Mouse (Mus musculus): ENCODE results near the gene Dpyd. TPM values are rescaled to one million over a fixed set of nuclear protein-coding genes. Genes with fewer than 3 reads are reported as not detected.

Dpyd gene
- polyA plus RNA-seq, 1 experiment from 2014 or later = 10.7 TPM

- no peaks in the 10 kb centered on the region for H3K9me3 ChIP-seq (ENCODE audit: control insufficient read depth, low read length)
- DNase-seq (ENCODE audit: low spot score) (no peak), ATAC-seq (replicated peaks; ENCODE audit: low FRiP score, low TSS enrichment, low read depth) (no peak)
- WGBS = 74% methylated on average over 5 of the region's 5 CpGs
- H3K36me3 ChIP-seq (ENCODE audit: control insufficient read depth, insufficient read depth, low read length) = no peaks in the 10 kb centered on the region
- 0 out of 2 replicates have a peak, but pooled peaks cover 4% of the 10 kb centered on the region for H3K4me1 ChIP-seq (replicated peaks; ENCODE audit: control insufficient read depth, insufficient read depth, low read length)
- no peak overlapping the region for H3K27ac ChIP-seq (ENCODE audit: low read depth)
- H3K4me3 ChIP-seq (ENCODE audit: low read depth, low read length) = no peak overlapping the region
- no peak overlapping the region for H3K9ac ChIP-seq (ENCODE audit: low read length)
- H3K27me3 ChIP-seq (replicated peaks; ENCODE audit: control insufficient read depth, insufficient read depth, low read length) = no peaks in the 10 kb centered on the region
- no peak overlapping the region for H3K4me2 ChIP-seq (ENCODE audit: low read length)
Measured at GRCm38 (mm10) chr3:118663987-118664692, 102.2 kb downstream of the Dpyd start.

- 52% methylated on average over 10 of the region's 10 CpGs for WGBS
Measured at GRCm38 (mm10) chr3:118674121-118674745, 112.3 kb downstream of the Dpyd start.

GRCm38 (mm10) chr3:118675441-118675840 lies 113.5 kb downstream of the Dpyd start:
- WGBS = 27% methylated on average over 1 of the region's 1 CpGs

More at GRCm38 (mm10) chr3:118674121-118674745, 112.3 kb downstream of the Dpyd start:
- DNase-seq (ENCODE audit: low spot score) = no peak
- no peak for ATAC-seq (replicated peaks; ENCODE audit: low FRiP score, low TSS enrichment, low read depth)
- no peaks in the 10 kb centered on the region for H3K4me1 ChIP-seq (replicated peaks; ENCODE audit: control insufficient read depth, insufficient read depth, low read length)
- H3K4me2 ChIP-seq (ENCODE audit: low read length) = no peak overlapping the region
- no peaks in the 10 kb centered on the region for H3K9me3 ChIP-seq (ENCODE audit: control insufficient read depth, low read length)
- no peak overlapping the region for H3K27ac ChIP-seq (ENCODE audit: low read depth)
- H3K36me3 ChIP-seq (ENCODE audit: control insufficient read depth, insufficient read depth, low read length) = no peaks in the 10 kb centered on the region
- H3K4me3 ChIP-seq (ENCODE audit: low read depth, low read length) = no peak overlapping the region
- H3K27me3 ChIP-seq (replicated peaks; ENCODE audit: control insufficient read depth, insufficient read depth, low read length) = no peaks in the 10 kb centered on the region
- no peak overlapping the region for H3K9ac ChIP-seq (ENCODE audit: low read length)

GRCm38 (mm10) chr3:118676052-118676777 lies 114.3 kb downstream of the Dpyd start:
- no peaks in the 10 kb centered on the region for H3K36me3 ChIP-seq (ENCODE audit: control insufficient read depth, insufficient read depth, low read length)
- no peak overlapping the region for H3K27ac ChIP-seq (ENCODE audit: low read depth)
- ATAC-seq (replicated peaks; ENCODE audit: low FRiP score, low TSS enrichment, low read depth) (no peak), DNase-seq (ENCODE audit: low spot score) (no peak)
- H3K27me3 ChIP-seq (replicated peaks; ENCODE audit: control insufficient read depth, insufficient read depth, low read length) = no peaks in the 10 kb centered on the region
- no peaks in the 10 kb centered on the region for H3K4me1 ChIP-seq (replicated peaks; ENCODE audit: control insufficient read depth, insufficient read depth, low read length)
- 77% methylated on average over 7 of the region's 7 CpGs for WGBS
- H3K4me2 ChIP-seq (ENCODE audit: low read length) = no peak overlapping the region
- no peaks in the 10 kb centered on the region for H3K9me3 ChIP-seq (ENCODE audit: control insufficient read depth, low read length)
- H3K9ac ChIP-seq (ENCODE audit: low read length) = no peak overlapping the region
- no peak overlapping the region for H3K4me3 ChIP-seq (ENCODE audit: low read depth, low read length)

More at GRCm38 (mm10) chr3:118675441-118675840, 113.5 kb downstream of the Dpyd start:
- Histone ChIP-seq H3K36me3 (ENCODE audit: control insufficient read depth, insufficient read depth, low read length) (no peaks in the 10 kb centered on the region), H3K4me3 (ENCODE audit: low read depth, low read length) (no peak overlapping the region), H3K9me3 (ENCODE audit: control insufficient read depth, low read length) (no peaks in the 10 kb centered on the region), H3K9ac (ENCODE audit: low read length) (no peak overlapping the region), H3K27ac (ENCODE audit: low read depth) (no peak overlapping the region), H3K27me3 (replicated peaks; ENCODE audit: control insufficient read depth, insufficient read depth, low read length) (no peaks in the 10 kb centered on the region), H3K4me2 (ENCODE audit: low read length) (no peak overlapping the region), H3K4me1 (replicated peaks; ENCODE audit: control insufficient read depth, insufficient read depth, low read length) (no peaks in the 10 kb centered on the region)
- no peak for ATAC-seq (replicated peaks; ENCODE audit: low FRiP score, low TSS enrichment, low read depth)
- DNase-seq (ENCODE audit: low spot score) = no peak

GRCm38 (mm10) chr3:118680803-118681202 lies 118.9 kb downstream of the Dpyd start:
- Histone ChIP-seq H3K36me3 (ENCODE audit: control insufficient read depth, insufficient read depth, low read length) (no peaks in the 10 kb centered on the region), H3K9me3 (ENCODE audit: control insufficient read depth, low read length) (no peaks in the 10 kb centered on the region), H3K4me2 (ENCODE audit: low read length) (no peak overlapping the region), H3K27me3 (replicated peaks; ENCODE audit: control insufficient read depth, insufficient read depth, low read length) (no peaks in the 10 kb centered on the region), H3K4me1 (replicated peaks; ENCODE audit: control insufficient read depth, insufficient read depth, low read length) (no peaks in the 10 kb centered on the region), H3K27ac (ENCODE audit: low read depth) (no peak overlapping the region), H3K9ac (ENCODE audit: low read length) (no peak overlapping the region), H3K4me3 (ENCODE audit: low read depth, low read length) (no peak overlapping the region)
- DNase-seq (ENCODE audit: low spot score) = no peak
- 50% methylated on average over 4 of the region's 4 CpGs for WGBS
- no peak for ATAC-seq (replicated peaks; ENCODE audit: low FRiP score, low TSS enrichment, low read depth)

GRCm38 (mm10) chr3:118750269-118750668 lies 188.3 kb downstream of the Dpyd start:
- no peaks in the 10 kb centered on the region for H3K36me3 ChIP-seq (ENCODE audit: control insufficient read depth, insufficient read depth, low read length)
- DNase-seq (ENCODE audit: low spot score) (no peak), ATAC-seq (replicated peaks; ENCODE audit: low FRiP score, low TSS enrichment, low read depth) (no peak)
- no peak overlapping the region for H3K27ac ChIP-seq (ENCODE audit: low read depth)
- WGBS = 77% methylated on average over 3 of the region's 3 CpGs
- H3K4me1 ChIP-seq (replicated peaks; ENCODE audit: control insufficient read depth, insufficient read depth, low read length) = no peaks in the 10 kb centered on the region
- no peak overlapping the region for H3K9ac ChIP-seq (ENCODE audit: low read length)
- H3K9me3 ChIP-seq (ENCODE audit: control insufficient read depth, low read length) = no peaks in the 10 kb centered on the region
- no peaks in the 10 kb centered on the region for H3K27me3 ChIP-seq (replicated peaks; ENCODE audit: control insufficient read depth, insufficient read depth, low read length)
- no peak overlapping the region for H3K4me2 ChIP-seq (ENCODE audit: low read length)
- no peak overlapping the region for H3K4me3 ChIP-seq (ENCODE audit: low read depth, low read length)

GRCm38 (mm10) chr3:118753623-118754022 lies 191.7 kb downstream of the Dpyd start:
- Histone ChIP-seq H3K27me3 (replicated peaks; ENCODE audit: control insufficient read depth, insufficient read depth, low read length) (no peaks in the 10 kb centered on the region), H3K4me2 (ENCODE audit: low read length) (no peak overlapping the region), H3K36me3 (ENCODE audit: control insufficient read depth, insufficient read depth, low read length) (no peaks in the 10 kb centered on the region), H3K4me1 (replicated peaks; ENCODE audit: control insufficient read depth, insufficient read depth, low read length) (no peaks in the 10 kb centered on the region), H3K9me3 (ENCODE audit: control insufficient read depth, low read length) (no peaks in the 10 kb centered on the region), H3K4me3 (ENCODE audit: low read depth, low read length) (no peak overlapping the region), H3K27ac (ENCODE audit: low read depth) (no peak overlapping the region), H3K9ac (ENCODE audit: low read length) (no peak overlapping the region)
- 90% methylated on average over 2 of the region's 2 CpGs for WGBS
- ATAC-seq (replicated peaks; ENCODE audit: low FRiP score, low TSS enrichment, low read depth) = no peak
- DNase-seq (ENCODE audit: low spot score) = no peak

- no peak for DNase-seq (ENCODE audit: low spot score)
- no peak overlapping the region for H3K9ac ChIP-seq (ENCODE audit: low read length)
- H3K4me2 ChIP-seq (ENCODE audit: low read length) = no peak overlapping the region
- H3K27ac ChIP-seq (ENCODE audit: low read depth) = no peak overlapping the region
- no peaks in the 10 kb centered on the region for H3K9me3 ChIP-seq (ENCODE audit: control insufficient read depth, low read length)
- no peak overlapping the region for H3K4me3 ChIP-seq (ENCODE audit: low read depth, low read length)
- ATAC-seq (replicated peaks; ENCODE audit: low FRiP score, low TSS enrichment, low read depth) = no peak
- no peaks in the 10 kb centered on the region for H3K27me3 ChIP-seq (replicated peaks; ENCODE audit: control insufficient read depth, insufficient read depth, low read length)
- H3K4me1 ChIP-seq (replicated peaks; ENCODE audit: control insufficient read depth, insufficient read depth, low read length) = no peaks in the 10 kb centered on the region
- H3K36me3 ChIP-seq (ENCODE audit: control insufficient read depth, insufficient read depth, low read length) = no peaks in the 10 kb centered on the region
- WGBS = 75% methylated on average over 1 of the region's 1 CpGs
Measured at GRCm38 (mm10) chr3:118756099-118756498, 194.2 kb downstream of the Dpyd start.

All from intestine, embryonic 14.5 days (tissue).